Mouse (Mus musculus) thymus, adult 2 months (tissue): ENCODE results near the gene Smndc1.

Source experiments
- CTCF ChIP-seq: fragments of 200-500 bp; IDR thresholded peaks from 2 replicates; pipeline ENCODE4 v1.5.1; 2012; ENCODE audit warnings: mild to moderate bottlenecking, control low read depth, low read length, moderate library complexity, borderline replicate concordance; ENCODE audit not compliant: control insufficient read depth, poor library complexity, insufficient read depth; ENCODE audit errors: extremely low read depth
- POLR2A ChIP-seq: fragments of 200-500 bp; IDR thresholded peaks from 2 replicates; pipeline ENCODE4 v1.6.1; 2012; ENCODE audit warnings: mild to moderate bottlenecking, low read length, control low read depth, moderate library complexity; ENCODE audit not compliant: control insufficient read depth, poor library complexity, insufficient read depth; ENCODE audit errors: extremely low read depth

DNA sequence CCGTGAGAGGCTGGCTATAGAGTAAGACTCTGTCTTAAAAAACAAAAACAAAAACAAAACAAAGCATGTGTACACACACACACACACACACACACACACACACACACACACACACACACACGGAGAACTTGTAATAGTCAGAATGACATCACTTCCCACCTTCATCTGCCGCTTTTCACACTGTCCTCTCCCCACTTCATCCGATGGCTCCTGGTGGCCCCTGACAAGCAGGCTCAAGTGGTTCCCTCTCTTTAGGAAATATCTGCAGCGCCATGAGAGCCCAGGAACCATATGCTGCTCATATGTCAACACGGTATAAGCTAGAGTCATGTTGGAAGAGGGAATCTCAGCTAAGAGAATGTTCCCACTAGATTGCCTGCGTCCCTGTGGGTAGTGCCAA lies 49.0 kb upstream of the Smndc1 start:
- no peak for TF ChIP-seq CTCF
- no peak for TF ChIP-seq POLR2A
